Mouse (Mus musculus): ENCODE measurements around the gene Dnajc5g. TPM values are rescaled to one million over a fixed set of nuclear protein-coding genes. Genes with fewer than 3 reads are reported as not detected.

Gene Dnajc5g
- polyA plus RNA-seq, 1 experiment from 2014 or later: not detected

GRCm38 (mm10) chr5:31086606-31087005 lies 19.5 kb upstream of the Dnajc5g start:
- no peak overlapping the region for H3K9ac ChIP-seq (ENCODE audit: low read depth, low read length)
- peaks cover 23% of the 10 kb centered on the region for H3K27me3 ChIP-seq (ENCODE audit: insufficient read depth, low read length)
- DNase-seq (ENCODE audit: low spot score): no peak
- no peak overlapping the region for H3K4me3 ChIP-seq (replicated peaks; ENCODE audit: low read depth, low read length)
- TF ChIP-seq CTCF (IDR thresholded peaks at IDR 0.05; ENCODE audit: low read depth): no peak
- no peak for ATAC-seq (replicated peaks; ENCODE audit: low FRiP score, low read depth)
- peaks cover 7% of the 10 kb centered on the region for H3K4me1 ChIP-seq (replicated peaks; ENCODE audit: insufficient read depth, low read length)
- 36% methylated on average over 7 of the region's 7 CpGs for WGBS
- H3K36me3 ChIP-seq (ENCODE audit: insufficient read depth, low read length): no peaks in the 10 kb centered on the region
- no peak overlapping the region for H3K4me2 ChIP-seq (ENCODE audit: low read length)
- H3K27ac ChIP-seq: no peak overlapping the region
- no peaks in the 10 kb centered on the region for H3K9me3 ChIP-seq (replicated peaks; ENCODE audit: low read length)

GRCm38 (mm10) chr5:31087131-31087530 lies 19.0 kb upstream of the Dnajc5g start:
- peaks cover 29% of the 10 kb centered on the region for H3K27me3 ChIP-seq (ENCODE audit: insufficient read depth, low read length)
- DNase-seq (ENCODE audit: low spot score) (no peak), ATAC-seq (replicated peaks; ENCODE audit: low FRiP score, low read depth) (no peak)
- H3K9ac ChIP-seq (ENCODE audit: low read depth, low read length): no peak overlapping the region
- H3K4me3 ChIP-seq (replicated peaks; ENCODE audit: low read depth, low read length): no peak overlapping the region
- H3K36me3 ChIP-seq (ENCODE audit: insufficient read depth, low read length): no peaks in the 10 kb centered on the region
- no peak for TF ChIP-seq CTCF (IDR thresholded peaks at IDR 0.05; ENCODE audit: low read depth)
- WGBS: 65% methylated on average over 2 of the region's 2 CpGs
- H3K4me2 ChIP-seq (ENCODE audit: low read length): no peak overlapping the region
- H3K9me3 ChIP-seq (replicated peaks; ENCODE audit: low read length): no peaks in the 10 kb centered on the region
- no peak overlapping the region for H3K27ac ChIP-seq
- peaks cover 7% of the 10 kb centered on the region for H3K4me1 ChIP-seq (replicated peaks; ENCODE audit: insufficient read depth, low read length)

GRCm38 (mm10) chr5:31092231-31092975 lies 13.7 kb upstream of the Dnajc5g start:
- no peak for ATAC-seq (replicated peaks; ENCODE audit: low FRiP score, low read depth)
- no peak for TF ChIP-seq CTCF (IDR thresholded peaks at IDR 0.05; ENCODE audit: low read depth)
- H3K36me3 ChIP-seq (ENCODE audit: insufficient read depth, low read length): no peaks in the 10 kb centered on the region
- H3K4me2 ChIP-seq (ENCODE audit: low read length): peak overlapping the region; percentile 55
- peaks cover 67% of the 10 kb centered on the region for H3K27me3 ChIP-seq (ENCODE audit: insufficient read depth, low read length)
- no peak for DNase-seq (ENCODE audit: low spot score)
- 0 out of 2 replicates have a peak overlapping the region, but pooled peaks have one; percentile 5 for H3K9ac ChIP-seq (ENCODE audit: low read depth, low read length)
- H3K4me1 ChIP-seq (replicated peaks; ENCODE audit: insufficient read depth, low read length): peaks cover 24% of the 10 kb centered on the region
- WGBS: 3% methylated on average over 49 of the region's 53 CpGs
- H3K27ac ChIP-seq: no peak overlapping the region
- no peaks in the 10 kb centered on the region for H3K9me3 ChIP-seq (replicated peaks; ENCODE audit: low read length)
- H3K4me3 ChIP-seq (replicated peaks; ENCODE audit: low read depth, low read length): peak overlapping the region; percentile 33

GRCm38 (mm10) chr5:31093151-31094041 lies 12.7 kb upstream of the Dnajc5g start:
- H3K9ac ChIP-seq (ENCODE audit: low read depth, low read length): 0 out of 2 replicates have a peak overlapping the region, but pooled peaks have one; percentile 5
- H3K27ac ChIP-seq: no peak overlapping the region
- peak overlapping the region; percentile 55 for H3K4me2 ChIP-seq (ENCODE audit: low read length)
- H3K27me3 ChIP-seq (ENCODE audit: insufficient read depth, low read length): peaks cover 71% of the 10 kb centered on the region
- peaks cover 24% of the 10 kb centered on the region for H3K4me1 ChIP-seq (replicated peaks; ENCODE audit: insufficient read depth, low read length)
- TF ChIP-seq CTCF (IDR thresholded peaks at IDR 0.05; ENCODE audit: low read depth): no peak
- no peaks in the 10 kb centered on the region for H3K36me3 ChIP-seq (ENCODE audit: insufficient read depth, low read length)
- WGBS: 2% methylated on average over 44 of the region's 54 CpGs
- peak overlapping the region; percentile 33 for H3K4me3 ChIP-seq (replicated peaks; ENCODE audit: low read depth, low read length)
- H3K9me3 ChIP-seq (replicated peaks; ENCODE audit: low read length): no peaks in the 10 kb centered on the region
- 0 out of 2 replicates have a peak, but pooled peaks have one; percentile 40 for ATAC-seq (replicated peaks; ENCODE audit: low FRiP score, low read depth)
- DNase-seq (ENCODE audit: low spot score): no peak

GRCm38 (mm10) chr5:31094100-31094798 lies 11.8 kb upstream of the Dnajc5g start:
- no peak for DNase-seq (ENCODE audit: low spot score)
- peak overlapping the region; percentile 29 for H3K4me3 ChIP-seq (replicated peaks; ENCODE audit: low read depth, low read length)
- TF ChIP-seq CTCF (IDR thresholded peaks at IDR 0.05; ENCODE audit: low read depth): no peak
- no peaks in the 10 kb centered on the region for H3K36me3 ChIP-seq (ENCODE audit: insufficient read depth, low read length)
- H3K9me3 ChIP-seq (replicated peaks; ENCODE audit: low read length): no peaks in the 10 kb centered on the region
- no peak overlapping the region for H3K27ac ChIP-seq
- H3K4me1 ChIP-seq (replicated peaks; ENCODE audit: insufficient read depth, low read length): peaks cover 24% of the 10 kb centered on the region
- no peak for ATAC-seq (replicated peaks; ENCODE audit: low FRiP score, low read depth)
- peak overlapping the region; percentile 53 for H3K4me2 ChIP-seq (ENCODE audit: low read length)
- under 1% methylated on average over 29 of the region's 29 CpGs for WGBS
- H3K27me3 ChIP-seq (ENCODE audit: insufficient read depth, low read length): peaks cover 71% of the 10 kb centered on the region
- H3K9ac ChIP-seq (ENCODE audit: low read depth, low read length): no peak overlapping the region
